Mouse (Mus musculus) testis, adult 10 weeks (tissue): ENCODE results near the gene Lysmd2. TPM values are rescaled to one million over a fixed set of nuclear protein-coding genes. Genes with fewer than 3 reads are reported as not detected.

ENCODE experiments used
- polyA plus RNA-seq: library from polyadenylated mRNA; stranded (reverse); fragments of 350-450 nt; fragmentation: Illumina TruSeq; extraction: RNeasy Lipid Tissue Mini Kit (QIAGEN cat#74804); gene quantifications from one replicate; pipeline ENCODE4 v1.2.3, GENCODE M21; 2014; ENCODE audit warnings: low read depth, low replicate concordance

The Lysmd2 gene
- 3.0 TPM for polyA plus RNA-seq

GRCm38 (mm10) chr9:75625556-75626307, at the start of gene Lysmd2:
Gene Lysmd2, plus strand, starts transcription at chr9:75625741.

GRCm38 (mm10) chr9:75610571-75611493, 14.7 kb upstream of the Lysmd2 start, which contains the start of gene Tmod2:
Gene Tmod2, minus strand, starts transcription at chr9:75611325.

GRCm38 (mm10) chr9:75683426-75684191, 58.1 kb downstream of the Lysmd2 start, which contains the start of gene Scg3:
Gene Scg3, minus strand, starts transcription at chr9:75684056.

Other genes with a start within 250 kb of the Lysmd2 start
- 292 TPM for gene Mapk6, start 215.7 kb upstream of the Lysmd2 start, polyA plus RNA-seq
- 50.3 TPM for gene Leo1, start 184.2 kb upstream of the Lysmd2 start, polyA plus RNA-seq
- gene Tmod3, start 66.1 kb upstream of the Lysmd2 start, polyA plus RNA-seq: 26.0 TPM
- gene Tmod2, start 14.4 kb upstream of the Lysmd2 start, polyA plus RNA-seq: 77.4 TPM
- 1.7 TPM for gene Scg3, start 58.3 kb downstream of the Lysmd2 start, polyA plus RNA-seq
- gene Bmp5, start 149.6 kb downstream of the Lysmd2 start, polyA plus RNA-seq: 1.7 TPM